Mouse (Mus musculus) C2C12 (cell line): Measurements from ENCODE around the gene Nlrc4.

Experiments
- CTCF ChIP-seq: IDR thresholded peaks from one replicate; pipeline ENCODE4 v1.5.1; 2011; ENCODE audit not compliant: control insufficient read depth, insufficient read depth, insufficient read length
- MAX ChIP-seq: IDR thresholded peaks from one replicate; pipeline ENCODE4 v1.6.1; 2011; ENCODE audit warnings: mild to moderate bottlenecking, control low read depth
- USF1 ChIP-seq: IDR thresholded peaks from one replicate; pipeline ENCODE4 v1.6.1; 2011; ENCODE audit warnings: low read depth, mild to moderate bottlenecking, control low read depth, moderate library complexity

GRCm38 (mm10) chr17:74394855-74395254, 64.1 kb downstream of the Nlrc4 start:
- TF ChIP-seq CTCF (no peak), USF1 (no peak), MAX (no peak)
